Mouse (Mus musculus): ENCODE data around the gene Wfdc17.

DNA sequence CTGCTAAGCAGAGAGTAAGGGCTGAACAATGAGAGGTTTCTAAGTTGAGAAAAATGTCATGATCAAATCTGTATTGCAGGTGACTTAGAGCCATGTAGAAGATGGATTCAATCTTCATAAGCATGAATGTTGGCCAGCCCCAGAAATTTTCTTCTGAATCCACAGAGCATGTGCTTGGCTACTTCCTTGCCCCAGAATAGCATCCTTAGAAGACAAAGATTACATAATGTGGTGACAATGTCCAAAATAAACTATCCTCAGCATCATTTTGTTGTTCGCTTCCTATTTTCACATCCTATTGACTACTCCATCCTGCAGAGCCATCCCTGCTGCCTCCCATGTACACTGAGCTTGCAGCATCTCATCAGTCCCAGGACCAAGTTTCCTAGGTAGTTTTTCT lies 28.1 kb upstream of the Wfdc17 start:
- TF ChIP-seq CTCF (IDR thresholded peaks at IDR 0.05; ENCODE audit: low read depth) (no peak), EP300 (optimal IDR thresholded peaks at IDR 0.05) (no peak)
